Mouse (Mus musculus): ENCODE data around the gene Tmprss7. TPM values are rescaled to one million over a fixed set of nuclear protein-coding genes. Genes with fewer than 3 reads are reported as not detected.
A peak's percentile ranks its signal among the peaks of the same experiment; 100 is the strongest.

Gene Tmprss7
- polyA plus RNA-seq (2012; rRNA removed) = 0.18 and 0.26 TPM in 2 replicates
- polyA plus RNA-seq (2014; fragmentation: Nextera tagmentation; extraction: Ambion mirVana) = 0.08 and 0.15 TPM in 2 replicates

- Histone ChIP-seq H3K9me3 (ENCODE audit: control insufficient read depth, low read length) (no peaks in the 10 kb centered on the region), H3K27me3 (ENCODE audit: control insufficient read depth, insufficient read depth, low read length) (no peaks in the 10 kb centered on the region), H3K36me3 (replicated peaks; ENCODE audit: control insufficient read depth, insufficient read depth, low read depth) (no peaks in the 10 kb centered on the region), H3K9ac (replicated peaks) (no peak within 1 kb of the TSS), H3K27ac (no peak within 1 kb of the TSS), H3K4me3 (ENCODE audit: insufficient read depth in 1 of 2, low read depth in 2 of 2, low read length in 2 of 2) (no peak within 1 kb of the TSS), H3K4me1 (replicated peaks; ENCODE audit: control insufficient read depth in 2 of 2, insufficient read depth in 2 of 2, low read length in 1 of 2) (no peaks in the 10 kb centered on the region), H3K4me2 (ENCODE audit: low read depth) (no peak within 1 kb of the TSS)
- TF ChIP-seq CTCF (IDR thresholded peaks at IDR 0.05; ENCODE audit: low read depth) (no peak), EP300 (IDR thresholded peaks at IDR 0.05; ENCODE audit: low read depth) (no peak)
- no peak for DNase-seq (ENCODE audit: low read depth in 3 of 3, low spot score in 3 of 3)
- 37% methylated on average over 10 of the region's 10 CpGs for WGBS (ENCODE audit: insufficient replicate concordance)
- ATAC-seq (ENCODE audit: insufficient read depth) = no peak
Measured at GRCm38 (mm10) chr16:45693558-45693957, at the start of gene Tmprss7. TSS of gene Tmprss7 (minus strand) at chr16:45693658.

- TF ChIP-seq EP300 (IDR thresholded peaks at IDR 0.05; ENCODE audit: low read depth) (no peak), CTCF (IDR thresholded peaks at IDR 0.05; ENCODE audit: low read depth) (no peak)
Measured at GRCm38 (mm10) chr16:45742615-45743476, 49.4 kb upstream of the Tmprss7 start, which contains the start of gene Abhd10. TSS of gene Abhd10 (minus strand) at chr16:45742955.

GRCm38 (mm10) chr16:45737880-45738279 is 44.4 kb upstream of the Tmprss7 start:
- Histone ChIP-seq H3K4me2 (ENCODE audit: low read depth) (no peak overlapping the region), H3K9ac (replicated peaks) (no peak overlapping the region), H3K36me3 (replicated peaks; ENCODE audit: control insufficient read depth, insufficient read depth, low read depth) (peaks cover 19% of the 10 kb centered on the region), H3K9me3 (ENCODE audit: control insufficient read depth, low read length) (no peaks in the 10 kb centered on the region), H3K27ac (no peak overlapping the region), H3K4me3 (ENCODE audit: insufficient read depth in 1 of 2, low read depth in 2 of 2, low read length in 2 of 2) (no peak overlapping the region), H3K4me1 (replicated peaks; ENCODE audit: control insufficient read depth in 2 of 2, insufficient read depth in 2 of 2, low read length in 1 of 2) (peaks cover 0 to 5% of the 10 kb centered on the region in 2 experiments; a peak in 2 of 4 replicates), H3K27me3 (ENCODE audit: control insufficient read depth, insufficient read depth, low read length) (no peaks in the 10 kb centered on the region)
- ATAC-seq (ENCODE audit: insufficient read depth) (no peak), DNase-seq (ENCODE audit: low read depth in 3 of 3, low spot score in 3 of 3) (no peak)
- TF ChIP-seq CTCF (IDR thresholded peaks at IDR 0.05; ENCODE audit: low read depth) = no peak
- no peak for TF ChIP-seq EP300 (IDR thresholded peaks at IDR 0.05; ENCODE audit: low read depth)
- 68% methylated on average over 8 of the region's 8 CpGs for WGBS (ENCODE audit: insufficient replicate concordance)

More at GRCm38 (mm10) chr16:45742615-45743476, 49.4 kb upstream of the Tmprss7 start, which contains the start of gene Abhd10:
- peak within 1 kb of the TSS; percentile 65 for H3K27ac ChIP-seq
- peak; percentile 99 for ATAC-seq (ENCODE audit: insufficient read depth)
- DNase-seq (ENCODE audit: low read depth in 3 of 3, low spot score in 3 of 3) = peak; percentile 76 to 83 (median 78)
- H3K9me3 ChIP-seq (ENCODE audit: control insufficient read depth, low read length) = no peaks in the 10 kb centered on the region
- H3K36me3 ChIP-seq (replicated peaks; ENCODE audit: control insufficient read depth, insufficient read depth, low read depth) = no peaks in the 10 kb centered on the region
- H3K9ac ChIP-seq (replicated peaks) = peak within 1 kb of the TSS; percentile 98
- H3K4me1 ChIP-seq (replicated peaks; ENCODE audit: control insufficient read depth in 2 of 2, insufficient read depth in 2 of 2, low read length in 1 of 2) = peaks cover 2 to 9% of the 10 kb centered on the region in 2 experiments; a peak in 3 of 4 replicates
- peak within 1 kb of the TSS; percentile 90 to 94 for H3K4me3 ChIP-seq (ENCODE audit: insufficient read depth in 1 of 2, low read depth in 2 of 2, low read length in 2 of 2)
- H3K27me3 ChIP-seq (ENCODE audit: control insufficient read depth, insufficient read depth, low read length) = no peaks in the 10 kb centered on the region
- 1% methylated on average over 51 of the region's 51 CpGs for WGBS (ENCODE audit: insufficient replicate concordance)
- peak within 1 kb of the TSS; percentile 71 for H3K4me2 ChIP-seq (ENCODE audit: low read depth)

GRCm38 (mm10) chr16:45736724-45737123 is 43.3 kb upstream of the Tmprss7 start:
- peaks cover 21% of the 10 kb centered on the region for H3K36me3 ChIP-seq (replicated peaks; ENCODE audit: control insufficient read depth, insufficient read depth, low read depth)
- no peaks in the 10 kb centered on the region for H3K9me3 ChIP-seq (ENCODE audit: control insufficient read depth, low read length)
- H3K27me3 ChIP-seq (ENCODE audit: control insufficient read depth, insufficient read depth, low read length) = no peaks in the 10 kb centered on the region
- 71% methylated on average over 3 of the region's 3 CpGs for WGBS (ENCODE audit: insufficient replicate concordance)
- DNase-seq (ENCODE audit: low read depth in 3 of 3, low spot score in 3 of 3) (no peak), ATAC-seq (ENCODE audit: insufficient read depth) (no peak)
- no peak overlapping the region for H3K4me2 ChIP-seq (ENCODE audit: low read depth)
- no peak overlapping the region for H3K9ac ChIP-seq (replicated peaks)
- H3K27ac ChIP-seq = no peak overlapping the region
- H3K4me1 ChIP-seq (replicated peaks; ENCODE audit: control insufficient read depth in 2 of 2, insufficient read depth in 2 of 2, low read length in 1 of 2) = peaks cover 0 to 5% of the 10 kb centered on the region in 2 experiments; a peak in 2 of 4 replicates
- H3K4me3 ChIP-seq (ENCODE audit: insufficient read depth in 1 of 2, low read depth in 2 of 2, low read length in 2 of 2) = no peak overlapping the region
- TF ChIP-seq CTCF (IDR thresholded peaks at IDR 0.05; ENCODE audit: low read depth) (no peak), EP300 (IDR thresholded peaks at IDR 0.05; ENCODE audit: low read depth) (no peak)

GRCm38 (mm10) chr16:45729163-45729562 is 35.7 kb upstream of the Tmprss7 start:
- no peak overlapping the region for H3K4me2 ChIP-seq (ENCODE audit: low read depth)
- DNase-seq (ENCODE audit: low read depth in 3 of 3, low spot score in 3 of 3) (no peak), ATAC-seq (ENCODE audit: insufficient read depth) (no peak)
- TF ChIP-seq CTCF (IDR thresholded peaks at IDR 0.05; ENCODE audit: low read depth) = no peak
- 69% methylated on average over 5 of the region's 5 CpGs for WGBS (ENCODE audit: insufficient replicate concordance)
- no peak overlapping the region for H3K4me3 ChIP-seq (ENCODE audit: insufficient read depth in 1 of 2, low read depth in 2 of 2, low read length in 2 of 2)
- H3K36me3 ChIP-seq (replicated peaks; ENCODE audit: control insufficient read depth, insufficient read depth, low read depth) = peaks cover 11% of the 10 kb centered on the region
- no peak overlapping the region for H3K27ac ChIP-seq
- H3K9me3 ChIP-seq (ENCODE audit: control insufficient read depth, low read length) = no peaks in the 10 kb centered on the region
- no peaks in the 10 kb centered on the region for H3K4me1 ChIP-seq (replicated peaks; ENCODE audit: control insufficient read depth in 2 of 2, insufficient read depth in 2 of 2, low read length in 1 of 2)
- H3K9ac ChIP-seq (replicated peaks) = no peak overlapping the region
- peaks cover 9% of the 10 kb centered on the region for H3K27me3 ChIP-seq (ENCODE audit: control insufficient read depth, insufficient read depth, low read length)
